Mouse (Mus musculus): ENCODE measurements around the gene Spata2.
A peak's percentile ranks its signal among the peaks of the same experiment; 100 is the strongest.

Gene Spata2

GRCm38 (mm10) chr2:167479501-167479900, 13.2 kb downstream of the Spata2 start:
- no peak for DNase-seq

- no peak for DNase-seq
Observed at GRCm38 (mm10) chr2:167478128-167478527, 14.6 kb downstream of the Spata2 start.

- no peak for DNase-seq
Observed at GRCm38 (mm10) chr2:167476762-167477161, 15.9 kb downstream of the Spata2 start.

- peak; percentile 55 for DNase-seq
Observed at GRCm38 (mm10) chr2:167476200-167476688, 16.4 kb downstream of the Spata2 start.

- no peak for DNase-seq
Observed at GRCm38 (mm10) chr2:167475596-167475995, 17.1 kb downstream of the Spata2 start.

GRCm38 (mm10) chr2:167474218-167474617, 18.5 kb downstream of the Spata2 start:
- DNase-seq: no peak

GRCm38 (mm10) chr2:167471585-167471984, 21.1 kb downstream of the Spata2 start:
- DNase-seq: no peak

- no peak for DNase-seq
Observed at GRCm38 (mm10) chr2:167470611-167471010, 22.1 kb downstream of the Spata2 start.

- DNase-seq: no peak
Observed at GRCm38 (mm10) chr2:167468444-167468843, 24.2 kb downstream of the Spata2 start.

GRCm38 (mm10) chr2:167467214-167467613, 25.5 kb downstream of the Spata2 start:
- no peak for DNase-seq

GRCm38 (mm10) chr2:167465951-167466350, 26.7 kb downstream of the Spata2 start:
- DNase-seq: no peak

GRCm38 (mm10) chr2:167463802-167464201, 28.9 kb downstream of the Spata2 start:
- no peak for DNase-seq

- peak; percentile 81 for DNase-seq
Observed at GRCm38 (mm10) chr2:167462954-167463353, 29.7 kb downstream of the Spata2 start.

- DNase-seq: no peak
Observed at GRCm38 (mm10) chr2:167459071-167459865, 33.4 kb downstream of the Spata2 start.

- no peak for DNase-seq
Observed at GRCm38 (mm10) chr2:167458548-167458947, 34.1 kb downstream of the Spata2 start.

GRCm38 (mm10) chr2:167457213-167457612, 35.5 kb downstream of the Spata2 start:
- no peak for DNase-seq

- DNase-seq: no peak
Observed at GRCm38 (mm10) chr2:167456361-167457020, 36.2 kb downstream of the Spata2 start.

- DNase-seq: no peak
Observed at GRCm38 (mm10) chr2:167453814-167454213, 38.9 kb downstream of the Spata2 start.

GRCm38 (mm10) chr2:167450647-167451046, 42.0 kb downstream of the Spata2 start:
- no peak for DNase-seq

- DNase-seq: no peak
Observed at GRCm38 (mm10) chr2:167449331-167450275, 43.1 kb downstream of the Spata2 start.

GRCm38 (mm10) chr2:167447629-167448028, 45.1 kb downstream of the Spata2 start:
- peak; percentile 85 for DNase-seq

- DNase-seq: peak; percentile 66
Observed at GRCm38 (mm10) chr2:167447207-167447606, 45.5 kb downstream of the Spata2 start.
